Mouse (Mus musculus) limb, embryonic 15.5 days (tissue): ENCODE measurements around the gene Nefh. TPM values are rescaled to one million over a fixed set of nuclear protein-coding genes. Genes with fewer than 3 reads are reported as not detected.

Source experiments
- ATAC-seq: fragments of 200-750 bp; cut with Nextera tagmentation; 2 replicates; pipeline ENCODE4 v1.8.0; 2017; ENCODE audit warnings: low read depth, moderate TSS enrichment; ENCODE audit not compliant: insufficient number of reproducible peaks, low FRiP score, low TSS enrichment
- H3K27ac ChIP-seq: fragments of 300-500 bp; sonication (generic); 2 replicates; pipeline ENCODE4 v1.5.1; 2015; ENCODE audit warnings: moderate library complexity, mild to moderate bottlenecking, inconsistent platforms
- H3K27me3 ChIP-seq: fragments of 300-500 bp; sonication (generic); 2 replicates; pipeline ENCODE4 v1.6.1; 2015; ENCODE audit warnings: inconsistent platforms
- H3K36me3 ChIP-seq: fragments of 300-500 bp; sonication (generic); 2 replicates; pipeline ENCODE4 v1.6.1; 2015; ENCODE audit warnings: inconsistent platforms
- H3K4me1 ChIP-seq: fragments of 300-500 bp; sonication (generic); 2 replicates; pipeline ENCODE4 v1.6.1; 2015; ENCODE audit warnings: inconsistent platforms
- H3K4me2 ChIP-seq: fragments of 300-500 bp; sonication (generic); 2 replicates; pipeline ENCODE4 v1.6.1; 2015; ENCODE audit warnings: mild to moderate bottlenecking, inconsistent platforms
- H3K4me3 ChIP-seq: fragments of 300-500 bp; sonication (generic); 2 replicates; pipeline ENCODE4 v1.5.1; 2015; ENCODE audit warnings: mild to moderate bottlenecking, inconsistent platforms
- H3K9ac ChIP-seq: fragments of 300-500 bp; sonication (generic); 2 replicates; pipeline ENCODE4 v1.6.1; 2015; ENCODE audit warnings: inconsistent platforms
- H3K9me3 ChIP-seq: fragments of 300-500 bp; sonication (generic); 2 replicates; pipeline ENCODE4 v1.6.1; 2016; ENCODE audit warnings: inconsistent platforms
- WGBS: fragments of 180-500 bp; shearing (Covaris S2); methylation state at CpG from one replicate; pipeline ENCODE4 v1.1.7; 2015; 5-methylcytosine and 5-hydroxymethylcytosine counted together
- polyA plus RNA-seq: library from polyadenylated mRNA; unstranded; fragments of >200 nt; fragmentation: Nextera tagmentation; extraction: Ambion mirVana; gene quantifications from 2 replicates; pipeline ENCODE4 v1.2.1, GENCODE M21; 2015

Gene Nefh
- polyA plus RNA-seq, 1 experiment from 2014 or later, result 0.23 TPM

DNA sequence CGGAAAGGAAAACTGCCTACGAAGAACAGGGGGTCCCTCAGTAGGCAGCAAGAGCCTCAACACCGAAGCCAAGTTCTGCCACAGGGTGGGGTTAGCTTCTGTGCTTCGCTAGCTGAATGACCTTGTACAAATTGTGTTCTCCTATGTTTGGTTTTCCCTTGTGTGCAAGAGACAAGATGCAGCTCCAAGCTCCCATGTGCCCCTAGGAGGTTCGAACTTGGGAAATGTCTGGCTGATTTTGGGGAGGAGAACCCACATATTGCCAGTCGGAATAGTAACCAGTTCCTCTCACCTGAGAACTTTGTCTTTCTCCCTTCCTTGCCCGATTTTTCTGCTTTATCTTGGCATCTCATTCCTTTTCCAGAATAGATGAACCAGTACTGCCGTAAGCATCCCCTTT is 928 bp upstream of the Nefh start:
- WGBS, result 36% methylated on average over 8 of the region's 8 CpGs
- H3K4me1 ChIP-seq, result peaks cover 17% of the 10 kb centered on the region

DNA sequence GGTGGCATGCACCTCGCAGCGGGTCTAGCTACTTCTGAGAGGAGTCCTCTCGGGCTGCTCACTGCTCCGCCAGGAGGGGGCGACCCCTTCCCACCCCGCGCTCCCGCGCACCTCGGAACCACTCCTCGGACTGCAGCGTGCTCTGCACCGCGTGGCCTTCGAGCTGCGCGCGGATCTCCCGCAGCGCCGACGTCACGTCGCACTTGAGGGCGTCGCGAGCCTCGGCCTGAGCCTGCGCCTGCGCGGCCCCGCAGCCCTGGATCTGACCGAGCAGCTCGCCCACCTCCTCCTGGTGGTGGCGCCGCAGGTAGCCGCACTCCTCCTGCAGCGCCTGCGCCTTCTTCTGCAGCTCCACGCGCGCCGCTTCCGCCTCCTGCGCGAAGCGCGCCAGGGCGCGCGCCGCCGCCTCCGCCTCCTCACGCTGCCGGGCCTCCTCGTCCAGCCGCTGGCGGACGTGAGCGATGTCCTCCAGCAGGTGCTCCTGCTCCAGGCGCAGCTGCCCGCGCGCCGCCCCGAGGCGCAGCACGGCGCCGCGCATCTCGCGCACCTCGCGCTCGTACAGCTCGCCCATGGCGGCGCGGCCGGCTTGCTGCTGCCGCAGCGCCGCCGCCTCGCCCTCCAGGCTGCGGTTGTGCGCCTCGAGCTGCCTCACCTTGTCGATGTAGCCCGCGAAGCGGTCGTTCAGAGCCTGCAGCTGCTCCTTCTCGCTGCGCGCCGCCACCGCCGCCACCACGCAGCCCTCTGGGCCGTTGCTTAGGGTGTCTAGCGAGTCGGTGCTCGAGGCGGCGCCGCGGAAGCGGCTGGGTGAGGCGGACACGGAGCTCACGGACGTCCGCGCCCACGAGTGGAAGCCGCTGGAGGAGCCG is 684 bp downstream of the Nefh start:
- Histone ChIP-seq H3K36me3 (no peaks in the 10 kb centered on the region), H3K9ac (no peak overlapping the region), H3K4me3 (peak overlapping the region; percentile 51), H3K4me1 (peaks cover 17% of the 10 kb centered on the region), H3K9me3 (no peaks in the 10 kb centered on the region), H3K27ac (no peak overlapping the region), H3K27me3 (peaks cover 92% of the 10 kb centered on the region), H3K4me2 (peak overlapping the region; percentile 97)
- under 1% methylated on average over 120 of the region's 120 CpGs for WGBS
- ATAC-seq, result no peak

More for the DNA sequence above, 928 bp upstream of the Nefh start:
- ATAC-seq, result no peak
- H3K27ac ChIP-seq, result no peak overlapping the region
- H3K9ac ChIP-seq, result no peak overlapping the region
- H3K27me3 ChIP-seq, result peaks cover 97% of the 10 kb centered on the region
- no peaks in the 10 kb centered on the region for H3K9me3 ChIP-seq
- H3K36me3 ChIP-seq, result no peaks in the 10 kb centered on the region
- no peak overlapping the region for H3K4me3 ChIP-seq
- no peak overlapping the region for H3K4me2 ChIP-seq

DNA sequence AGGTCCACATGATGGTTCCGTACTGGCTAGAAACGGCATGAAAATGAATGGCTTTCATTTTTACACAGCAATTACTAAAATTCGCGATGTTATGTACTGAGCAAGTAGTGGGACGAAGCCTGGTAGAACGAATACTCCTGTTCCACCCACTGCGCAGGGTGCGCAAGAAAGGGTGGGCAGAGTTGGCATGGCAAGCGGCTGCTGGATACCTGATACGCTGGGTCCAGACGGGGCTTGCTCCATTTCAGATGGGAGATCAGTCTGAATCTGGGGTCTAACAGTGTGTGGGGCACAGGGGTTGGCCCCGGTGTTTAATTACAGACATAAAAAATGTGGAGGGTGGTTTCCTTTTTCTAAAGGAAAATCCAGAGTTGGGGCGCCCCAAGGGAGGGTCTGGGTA is 1.3 kb downstream of the Nefh start:
- WGBS, result 30% methylated on average over 12 of the region's 13 CpGs
- Histone ChIP-seq H3K9ac (no peak overlapping the region), H3K9me3 (no peaks in the 10 kb centered on the region), H3K4me1 (peaks cover 17% of the 10 kb centered on the region), H3K27ac (no peak overlapping the region), H3K36me3 (no peaks in the 10 kb centered on the region), H3K4me2 (peak overlapping the region; percentile 97), H3K27me3 (peaks cover 88% of the 10 kb centered on the region), H3K4me3 (peak overlapping the region; percentile 51)
- no peak for ATAC-seq

DNA sequence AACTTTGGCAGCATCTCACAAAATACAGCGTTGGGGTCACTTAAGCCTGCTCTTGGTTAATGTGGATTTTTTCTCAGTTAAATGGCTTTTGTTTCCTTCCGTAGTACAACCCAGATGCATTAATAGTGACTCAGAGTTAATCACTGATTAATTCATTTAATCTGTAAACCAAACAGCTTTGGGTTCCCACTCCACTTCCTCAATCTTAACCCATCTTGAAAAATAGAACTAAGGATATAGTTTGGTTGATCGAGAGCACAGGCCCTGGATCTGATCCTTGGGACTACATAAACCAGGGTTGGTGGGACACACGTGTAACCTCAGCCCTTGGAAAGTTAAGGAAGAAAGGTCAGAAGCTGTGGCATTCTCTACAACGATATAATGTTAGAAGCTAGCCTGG is 11.6 kb downstream of the Nefh start:
- ATAC-seq, result no peak
- no peak overlapping the region for H3K4me3 ChIP-seq
- WGBS, result 80% methylated on average over 5 of the region's 5 CpGs

DNA sequence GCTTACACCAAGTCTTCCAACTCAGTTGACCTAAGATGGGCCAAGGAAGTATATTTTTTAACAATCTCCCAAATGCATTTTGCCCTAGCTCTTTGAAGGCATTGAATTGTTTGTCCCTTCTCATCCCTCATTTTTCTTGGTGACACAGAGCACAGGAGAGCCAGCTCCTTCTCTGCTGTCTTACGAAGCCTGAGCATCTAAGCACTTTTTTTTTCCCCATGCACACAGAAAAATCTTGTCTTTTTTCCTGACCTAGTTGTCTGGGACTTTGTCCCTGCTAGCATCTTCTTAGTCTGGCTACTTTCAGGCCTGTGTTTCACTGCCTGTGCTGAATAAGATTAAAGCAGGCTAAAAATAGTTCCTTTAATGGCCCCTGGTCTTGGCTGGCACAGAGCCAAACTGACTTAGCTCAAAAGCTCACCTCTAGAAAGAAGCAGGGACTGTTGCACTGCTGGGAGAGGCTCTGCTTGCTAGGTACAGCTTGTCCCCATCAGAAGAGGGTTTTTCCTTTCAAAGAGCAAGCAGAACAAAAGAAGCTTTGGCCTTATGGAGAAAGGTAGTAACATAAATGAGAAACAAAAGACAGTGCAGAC is 16.8 kb downstream of the Nefh start:
- Histone ChIP-seq H3K36me3 (peaks cover 39% of the 10 kb centered on the region), H3K27me3 (no peaks in the 10 kb centered on the region), H3K4me3 (no peak overlapping the region), H3K9me3 (no peaks in the 10 kb centered on the region), H3K27ac (no peak overlapping the region), H3K4me1 (peaks cover 7% of the 10 kb centered on the region; the same call in 1 of the 2 replicates), H3K9ac (no peak overlapping the region), H3K4me2 (no peak overlapping the region)
- WGBS, result 45% methylated on average over 1 of the region's 1 CpGs
- no peak for ATAC-seq

More for the DNA sequence above, 11.6 kb downstream of the Nefh start:
- no peak overlapping the region for H3K4me2 ChIP-seq
- no peaks in the 10 kb centered on the region for H3K4me1 ChIP-seq
- no peaks in the 10 kb centered on the region for H3K27me3 ChIP-seq
- H3K9me3 ChIP-seq, result no peaks in the 10 kb centered on the region
- H3K27ac ChIP-seq, result no peak overlapping the region
- H3K9ac ChIP-seq, result no peak overlapping the region
- no peaks in the 10 kb centered on the region for H3K36me3 ChIP-seq

DNA sequence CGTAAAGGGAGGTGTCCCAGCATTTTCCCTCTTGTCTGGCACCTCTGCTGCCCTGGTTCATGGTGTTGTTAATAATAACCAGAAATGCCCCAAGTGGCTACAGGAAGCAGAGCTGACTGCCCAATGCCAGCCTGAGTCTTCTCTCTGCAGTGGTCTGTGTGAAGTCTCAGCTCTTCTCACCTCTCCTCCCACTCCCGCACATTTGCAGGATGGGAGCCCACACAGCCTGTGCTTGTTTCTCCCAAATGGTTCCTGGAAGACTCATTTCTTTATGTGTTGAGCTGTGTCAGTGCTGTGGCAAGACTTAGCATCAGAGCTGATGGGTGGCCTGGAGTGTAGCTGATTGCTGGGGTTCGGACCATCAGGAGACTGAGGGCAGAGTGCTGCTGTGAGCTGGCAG is 20.6 kb downstream of the Nefh start:
- H3K4me2 ChIP-seq, result no peak overlapping the region
- 92% methylated on average over 3 of the region's 3 CpGs for WGBS
- no peaks in the 10 kb centered on the region for H3K27me3 ChIP-seq
- H3K36me3 ChIP-seq, result peaks cover 74% of the 10 kb centered on the region
- H3K9me3 ChIP-seq, result no peaks in the 10 kb centered on the region
- no peak overlapping the region for H3K9ac ChIP-seq
- no peak overlapping the region for H3K27ac ChIP-seq
- H3K4me1 ChIP-seq, result peaks cover 7% of the 10 kb centered on the region; the same call in 1 of the 2 replicates
- no peak overlapping the region for H3K4me3 ChIP-seq
- ATAC-seq, result no peak

DNA sequence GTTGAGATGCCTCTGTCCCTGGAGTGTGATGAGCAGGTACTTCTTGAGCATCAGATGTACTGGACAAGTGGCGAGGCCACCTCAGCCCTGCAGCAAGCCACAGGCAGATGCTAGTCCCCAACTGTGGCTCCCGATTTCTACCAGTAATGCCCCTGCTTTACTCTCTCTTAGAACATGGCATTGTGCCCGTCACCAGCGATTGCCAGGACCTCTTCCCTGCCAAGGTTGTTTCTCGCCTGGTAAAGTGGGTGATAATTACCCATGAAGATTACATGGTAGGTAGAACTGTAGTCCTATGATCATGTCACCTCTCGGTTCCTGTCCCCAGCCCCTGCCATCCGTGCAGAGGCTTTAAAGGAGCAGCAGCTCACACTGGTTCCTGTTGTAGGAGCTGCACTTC is 26.1 kb downstream of the Nefh start:
- no peak overlapping the region for H3K4me3 ChIP-seq
- H3K4me2 ChIP-seq, result no peak overlapping the region
- H3K9ac ChIP-seq, result no peak overlapping the region
- WGBS, result 84% methylated on average over 7 of the region's 7 CpGs
- H3K36me3 ChIP-seq, result peaks cover 87% of the 10 kb centered on the region
- H3K9me3 ChIP-seq, result no peaks in the 10 kb centered on the region
- H3K27ac ChIP-seq, result no peak overlapping the region
- no peaks in the 10 kb centered on the region for H3K4me1 ChIP-seq
- no peak for ATAC-seq
- no peaks in the 10 kb centered on the region for H3K27me3 ChIP-seq

DNA sequence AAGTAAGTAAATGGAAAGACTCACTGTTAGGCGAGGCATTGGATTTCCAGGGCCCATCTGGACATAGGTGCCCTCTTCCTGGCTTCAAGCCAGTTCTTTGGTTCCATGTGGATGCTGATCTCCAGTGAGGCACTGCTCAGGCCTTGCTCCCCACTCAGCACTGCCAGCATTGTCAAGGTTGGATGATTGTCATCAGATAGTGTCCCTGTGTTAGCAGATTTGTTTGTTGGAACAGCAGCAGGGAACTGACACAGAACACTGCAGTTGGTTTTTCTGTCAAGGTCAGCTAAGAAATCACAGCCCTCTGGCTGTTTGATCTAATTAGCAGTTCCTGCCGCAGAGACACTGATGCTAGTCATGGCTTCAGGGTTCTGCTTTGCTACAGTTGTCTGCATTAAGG is 26.6 kb downstream of the Nefh start:
- no peaks in the 10 kb centered on the region for H3K9me3 ChIP-seq
- ATAC-seq, result no peak
- no peaks in the 10 kb centered on the region for H3K4me1 ChIP-seq
- H3K27me3 ChIP-seq, result no peaks in the 10 kb centered on the region
- no peak overlapping the region for H3K27ac ChIP-seq
- H3K4me2 ChIP-seq, result no peak overlapping the region
- H3K9ac ChIP-seq, result no peak overlapping the region
- no peak overlapping the region for H3K4me3 ChIP-seq
- 78% methylated on average over 2 of the region's 2 CpGs for WGBS
- H3K36me3 ChIP-seq, result peaks cover 82% of the 10 kb centered on the region

DNA sequence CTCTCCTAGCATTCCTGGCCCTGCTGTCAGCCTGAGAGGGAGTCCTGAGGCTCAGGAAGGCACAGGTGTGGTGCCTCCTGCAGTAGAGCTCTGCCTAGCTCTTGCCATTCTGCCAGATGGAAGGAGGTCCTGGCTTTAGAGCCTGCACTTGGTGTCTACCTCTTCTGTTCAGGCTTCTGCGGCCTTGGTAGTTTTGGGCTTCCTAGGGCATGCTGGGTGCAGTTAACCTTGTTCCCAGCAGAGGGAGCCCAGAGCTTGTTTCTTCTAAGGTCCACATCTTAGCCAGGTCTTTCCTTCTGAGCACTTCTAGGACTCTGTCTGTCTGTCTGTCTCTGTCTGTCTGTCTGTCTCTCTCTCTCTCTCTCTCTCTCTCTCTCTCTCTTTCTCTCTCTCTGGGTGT is 31.8 kb downstream of the Nefh start:
- 35% methylated on average over 1 of the region's 1 CpGs for WGBS
- H3K27ac ChIP-seq, result no peak overlapping the region
- no peak overlapping the region for H3K4me3 ChIP-seq
- no peak overlapping the region for H3K4me2 ChIP-seq
- H3K9ac ChIP-seq, result no peak overlapping the region
- H3K4me1 ChIP-seq, result no peaks in the 10 kb centered on the region
- ATAC-seq, result no peak
- no peaks in the 10 kb centered on the region for H3K9me3 ChIP-seq
- no peaks in the 10 kb centered on the region for H3K27me3 ChIP-seq
- H3K36me3 ChIP-seq, result peaks cover 81% of the 10 kb centered on the region

DNA sequence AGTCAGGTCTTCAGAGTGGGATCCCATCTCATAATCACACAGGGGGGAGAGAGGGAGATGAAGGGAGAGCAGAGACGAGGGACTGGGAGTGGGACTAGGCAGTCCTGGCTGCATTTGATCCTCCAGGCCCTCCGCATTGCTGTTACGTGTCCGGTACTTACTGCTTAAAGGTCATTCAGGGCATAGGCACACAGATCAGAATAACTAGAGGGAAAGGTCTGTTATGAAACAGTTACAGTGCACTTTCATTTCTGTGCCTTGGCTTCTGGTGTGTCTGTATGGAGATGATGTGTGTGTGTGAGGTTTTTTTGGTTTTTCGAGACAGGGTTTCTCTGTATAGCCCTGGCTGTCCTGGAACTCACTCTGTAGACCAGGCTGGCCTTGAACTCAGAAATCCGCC is 41.6 kb downstream of the Nefh start:
- H3K27me3 ChIP-seq, result no peaks in the 10 kb centered on the region
- H3K4me3 ChIP-seq, result no peak overlapping the region
- H3K27ac ChIP-seq, result no peak overlapping the region
- WGBS, result 92% methylated on average over 6 of the region's 6 CpGs
- no peaks in the 10 kb centered on the region for H3K9me3 ChIP-seq
- no peak for ATAC-seq
- no peaks in the 10 kb centered on the region for H3K4me1 ChIP-seq
- H3K4me2 ChIP-seq, result no peak overlapping the region
- H3K36me3 ChIP-seq, result peaks cover 67% of the 10 kb centered on the region
- H3K9ac ChIP-seq, result no peak overlapping the region

DNA sequence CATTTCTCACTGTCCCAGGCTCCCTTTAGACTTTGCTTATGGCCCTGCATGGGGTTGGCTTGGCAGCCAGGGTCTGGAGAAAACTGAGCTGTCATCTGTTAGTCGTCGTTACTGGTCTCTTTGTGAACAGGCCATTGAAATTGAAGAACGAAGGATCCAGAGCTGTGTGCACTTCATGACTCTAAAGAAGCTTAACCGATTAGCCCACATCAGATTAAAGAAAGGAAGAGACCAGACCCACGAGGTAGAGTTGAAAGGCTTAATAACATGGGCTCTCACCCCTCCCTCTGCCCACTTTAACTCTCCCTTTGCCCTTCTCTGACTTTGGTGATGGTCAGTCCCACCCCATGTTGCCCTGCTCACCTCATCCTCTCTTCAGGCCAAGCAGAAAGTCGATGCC is 45.9 kb downstream of the Nefh start:
- 89% methylated on average over 6 of the region's 6 CpGs for WGBS
- no peak for ATAC-seq
- no peak overlapping the region for H3K4me3 ChIP-seq

DNA sequence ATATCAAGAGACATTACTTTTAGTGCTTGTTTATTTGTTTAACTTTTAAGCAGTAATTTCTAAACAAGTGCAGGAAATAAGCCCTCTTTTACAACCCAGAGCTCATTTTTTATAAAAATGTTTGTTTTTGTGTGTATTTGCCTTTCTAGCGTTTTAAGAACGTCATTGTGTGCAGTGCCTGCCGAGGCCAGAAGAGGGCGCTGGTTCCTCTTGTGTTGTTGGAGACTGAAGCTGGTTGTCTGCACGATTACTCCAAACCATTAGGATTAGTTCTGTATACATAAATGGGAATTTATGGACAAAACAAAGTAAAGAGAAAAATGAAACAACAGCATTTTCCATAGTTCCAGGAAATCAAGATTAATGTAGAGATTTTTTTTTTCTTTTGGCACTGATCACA is 47.4 kb downstream of the Nefh start:
- Histone ChIP-seq H3K9me3 (no peaks in the 10 kb centered on the region), H3K27ac (no peak overlapping the region), H3K36me3 (peaks cover 48% of the 10 kb centered on the region), H3K4me1 (peaks cover 5% of the 10 kb centered on the region), H3K4me2 (no peak overlapping the region), H3K4me3 (no peak overlapping the region), H3K9ac (no peak overlapping the region), H3K27me3 (no peaks in the 10 kb centered on the region)
- no peak for ATAC-seq
- WGBS, result 71% methylated on average over 5 of the region's 5 CpGs

More for the DNA sequence above, 45.9 kb downstream of the Nefh start:
- H3K36me3 ChIP-seq, result peaks cover 59% of the 10 kb centered on the region
- no peaks in the 10 kb centered on the region for H3K27me3 ChIP-seq
- H3K9ac ChIP-seq, result no peak overlapping the region
- no peak overlapping the region for H3K4me2 ChIP-seq
- H3K27ac ChIP-seq, result no peak overlapping the region
- H3K4me1 ChIP-seq, result no peaks in the 10 kb centered on the region
- H3K9me3 ChIP-seq, result no peaks in the 10 kb centered on the region
